Mouse (Mus musculus) layer of hippocampus, postnatal 25 days (tissue): ENCODE results near the gene Uqcc1. TPM values are rescaled to one million over a fixed set of nuclear protein-coding genes. Genes with fewer than 3 reads are reported as not detected.

Experiments used
- DNase-seq, 2 experiments: peaks; one replicate each; pipeline ENCODE4 v3.0.0; 2022; ENCODE audit warnings: mixed read lengths in 2 of 2, low spot score in 1 of 2; ENCODE audit errors: extremely low spot score in 1 of 2
- total RNA-seq, 2 experiments: library from RNA; stranded (reverse); gene quantifications; 2 replicates each; pipeline ENCODE4 v1.2.3; 2021

Uqcc1 gene
- total RNA-seq, 2 experiments from 2014 or later = 60.8 to 74.1 TPM

GRCm38 (mm10) chr2:155818596-155819391 is 111.3 kb downstream of the Uqcc1 start:
- DNase-seq = peak; percentile 86 to 89

- DNase-seq = peak in 1 of 2 experiments; percentile 27
Observed at GRCm38 (mm10) chr2:155817301-155818245, 112.5 kb downstream of the Uqcc1 start.

- no peak for DNase-seq
Observed at GRCm38 (mm10) chr2:155816179-155816578, 113.9 kb downstream of the Uqcc1 start.

GRCm38 (mm10) chr2:155814829-155815228 is 115.3 kb downstream of the Uqcc1 start:
- no peak for DNase-seq

DNA sequence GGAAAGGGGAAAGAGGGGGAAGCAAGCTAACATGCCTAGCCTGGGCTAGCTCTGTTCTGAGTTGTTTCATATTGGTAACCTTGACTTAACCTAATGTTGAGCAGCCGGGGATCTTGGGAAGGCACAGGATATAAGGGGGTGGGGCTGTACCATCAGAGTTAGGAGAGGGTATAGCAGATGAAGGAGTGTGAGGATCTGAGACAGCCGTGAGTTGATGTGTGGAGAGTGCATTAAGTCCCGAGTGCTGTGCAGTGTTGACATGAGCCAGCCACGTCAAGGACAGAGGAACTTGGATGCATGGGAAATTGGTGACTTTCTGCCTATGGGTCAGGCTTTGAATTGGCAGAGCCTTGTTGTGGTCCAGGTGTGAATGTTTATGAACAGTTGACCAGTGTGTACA is 117.5 kb downstream of the Uqcc1 start:
- no peak for DNase-seq

DNA sequence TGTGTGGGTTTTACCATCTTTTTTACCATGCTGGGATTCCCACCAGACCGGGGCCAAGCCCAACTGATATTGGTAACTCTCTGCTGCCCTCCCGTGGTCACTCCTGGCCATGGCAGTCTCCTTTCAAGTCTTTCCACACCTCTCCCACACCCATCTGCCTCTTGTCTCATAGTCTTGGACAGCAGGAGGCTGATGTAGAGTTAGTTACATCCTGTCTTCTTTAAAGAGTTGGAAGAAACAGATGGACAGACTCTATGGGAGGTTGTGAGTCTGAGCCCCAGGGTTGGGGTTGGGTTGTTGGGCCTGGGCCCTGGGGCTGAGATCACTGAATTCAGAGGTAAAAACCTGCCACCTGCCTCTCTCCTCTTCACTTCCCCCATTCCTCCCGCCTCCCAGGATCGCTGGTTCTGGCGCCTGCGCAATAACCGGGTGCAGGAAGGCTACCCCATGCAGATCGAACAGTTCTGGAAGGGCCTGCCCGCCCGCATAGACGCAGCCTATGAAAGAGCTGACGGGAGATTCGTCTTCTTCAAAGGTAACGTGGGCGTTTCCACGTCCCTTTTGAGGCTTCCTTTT is 118.2 kb downstream of the Uqcc1 start:
- DNase-seq = peak; percentile 79 to 94

DNA sequence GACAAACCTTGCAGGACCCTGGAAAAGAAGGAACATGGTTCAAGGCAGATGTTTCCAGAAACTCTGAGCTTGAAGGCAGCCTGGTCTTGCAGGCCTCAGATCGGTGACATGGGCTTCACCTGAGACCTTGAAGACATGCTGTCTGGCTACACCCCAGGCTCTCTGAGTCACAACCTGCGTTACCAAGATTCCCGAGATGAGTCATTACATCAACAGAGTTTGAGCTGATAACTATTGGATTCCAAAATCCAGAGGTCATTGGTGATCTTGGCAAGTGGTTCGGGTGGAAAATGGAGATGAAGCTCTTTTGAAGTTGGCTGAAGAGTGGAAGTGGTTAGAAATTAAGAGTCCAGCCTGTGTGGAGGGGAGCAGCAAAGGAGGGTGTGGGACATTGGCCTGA is 120.5 kb downstream of the Uqcc1 start:
- DNase-seq = no peak

DNA sequence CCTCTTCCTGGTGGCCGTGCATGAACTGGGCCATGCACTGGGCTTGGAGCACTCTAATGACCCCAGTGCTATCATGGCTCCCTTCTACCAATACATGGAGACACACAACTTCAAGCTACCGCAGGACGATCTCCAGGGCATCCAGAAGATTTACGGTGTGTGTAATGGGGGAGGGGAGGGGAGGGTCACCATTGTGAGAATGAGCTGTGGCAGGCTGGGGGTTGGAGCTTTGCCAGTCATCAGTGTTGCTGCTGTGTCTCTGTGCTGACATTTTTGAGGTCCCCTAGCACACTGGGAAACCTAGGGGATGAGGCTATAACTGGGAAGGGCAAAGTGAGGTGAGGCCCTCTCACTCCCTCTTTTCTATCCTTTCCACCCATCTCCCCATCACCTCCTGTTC is 122.7 kb downstream of the Uqcc1 start:
- no peak for DNase-seq

DNA sequence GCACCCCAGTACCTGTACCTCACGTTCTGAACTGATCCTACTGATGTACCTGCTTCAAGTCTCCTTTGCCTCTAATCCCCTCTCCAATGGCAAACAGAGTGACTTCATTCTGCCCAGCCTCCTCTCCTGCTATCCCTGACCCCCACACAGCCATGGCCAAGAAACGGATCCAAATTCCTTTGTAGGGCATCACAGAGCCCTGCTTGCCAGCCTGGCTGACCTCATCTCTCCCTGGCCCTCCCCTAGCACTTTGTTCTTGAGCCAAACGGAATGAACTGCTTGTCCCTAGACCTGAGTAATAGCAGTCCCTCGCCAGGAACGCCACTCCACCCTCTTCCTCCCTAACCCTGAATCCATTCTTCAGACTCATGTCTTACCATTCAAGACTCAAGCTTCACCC is 123.6 kb downstream of the Uqcc1 start:
- no peak for DNase-seq

- no peak for DNase-seq
Observed at GRCm38 (mm10) chr2:155805925-155806255, 124.2 kb downstream of the Uqcc1 start.

GRCm38 (mm10) chr2:155805231-155805924 is 124.7 kb downstream of the Uqcc1 start:
- DNase-seq = no peak

DNA sequence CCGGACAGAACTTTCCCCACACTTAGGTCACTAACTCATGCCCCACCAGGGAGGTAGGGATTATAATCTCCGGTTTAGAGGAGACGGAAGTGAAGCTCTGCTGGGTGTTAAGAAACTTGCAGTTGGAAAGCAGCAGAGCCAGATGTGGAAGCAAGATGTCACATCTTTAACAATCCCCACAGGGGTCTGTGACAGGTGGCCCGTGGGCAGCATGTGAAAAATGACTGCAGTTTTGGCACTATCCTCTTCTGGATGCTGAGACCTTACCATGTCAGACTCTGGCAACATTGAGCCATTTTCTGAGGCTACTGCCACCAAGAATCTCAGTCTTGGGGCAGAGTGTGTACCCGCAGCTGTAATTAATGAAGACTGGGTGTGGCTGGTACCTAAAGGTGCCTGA is 126.1 kb downstream of the Uqcc1 start:
- no peak for DNase-seq

DNA sequence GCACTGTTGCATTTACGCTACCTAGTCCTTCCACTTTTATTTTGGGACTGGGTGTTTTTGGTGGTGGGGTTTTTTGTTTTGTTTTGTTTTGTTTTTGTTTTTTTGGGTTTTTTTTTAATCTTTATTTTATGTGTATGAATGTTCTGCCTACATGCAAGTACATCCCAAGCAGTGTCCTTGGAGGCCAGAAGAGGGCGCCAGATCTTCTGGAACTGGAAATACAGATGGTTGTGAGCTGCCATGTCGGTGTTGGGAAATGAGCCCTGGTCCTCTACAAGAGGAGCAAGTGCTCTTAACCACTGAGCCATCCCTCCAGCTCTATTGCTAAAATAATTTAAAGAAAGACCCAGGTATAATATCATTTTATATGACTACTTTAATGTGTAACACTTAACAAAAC is 127.3 kb downstream of the Uqcc1 start:
- no peak for DNase-seq

- no peak for DNase-seq
Observed at GRCm38 (mm10) chr2:155798613-155799012, 131.5 kb downstream of the Uqcc1 start.

Other genes with a start within 250 kb of the Uqcc1 start
- gene Trpc4ap, start 237.9 kb downstream of the Uqcc1 start, total RNA-seq = 100 to 1,000 TPM; 161 to 163 TPM
- 10 to 100 TPM; 19.8 to 22.9 TPM for gene Edem2, start 200.8 kb downstream of the Uqcc1 start, total RNA-seq
- gene Gm17581, start 194.4 kb downstream of the Uqcc1 start, total RNA-seq = not detected
- gene Procr, start 179.2 kb downstream of the Uqcc1 start, total RNA-seq = under 1 TPM; 0.71 to 0.96 TPM
- 10 to 100 TPM; 43.5 to 43.6 TPM for gene Mmp24, start 155.0 kb downstream of the Uqcc1 start, total RNA-seq
- 10 to 100 TPM; 52.8 to 60.0 TPM for gene BC029722, start 110.9 kb downstream of the Uqcc1 start, total RNA-seq
- 10 to 100 TPM; 59.0 to 75.7 TPM for gene Eif6, start 103.4 kb downstream of the Uqcc1 start, total RNA-seq
- gene Fam83c, start 95.5 kb downstream of the Uqcc1 start, total RNA-seq = not detected
- gene Gm15557, start 10.4 kb upstream of the Uqcc1 start, total RNA-seq = not detected
- under 1 TPM in 1 of 2 experiments, not detected in 1; 0.10 TPM for gene Gdf5, start 15.1 kb upstream of the Uqcc1 start, total RNA-seq
- 10 to 100 TPM; 14.3 to 18.9 TPM for gene Cep250, start 26.1 kb upstream of the Uqcc1 start, total RNA-seq
- 1 to 10 TPM; 1.8 to 2.6 TPM for gene 6430550D23Rik, start 77.7 kb upstream of the Uqcc1 start, total RNA-seq
- 100 to 1,000 TPM; 174 to 223 TPM for gene Ergic3, start 77.7 kb upstream of the Uqcc1 start, total RNA-seq
- gene Fer1l4, start 122.6 kb upstream of the Uqcc1 start, total RNA-seq = not detected
- 1 to 10 TPM; 3.9 to 4.2 TPM for gene Spag4, start 134.9 kb upstream of the Uqcc1 start, total RNA-seq
- 10 to 100 TPM; 26.8 to 30.4 TPM for gene Cpne1, start 181.7 kb upstream of the Uqcc1 start, total RNA-seq
- gene Rbm12, start 181.7 kb upstream of the Uqcc1 start, total RNA-seq = 10 to 100 TPM; 28.9 to 30.6 TPM
- gene Gm28036, start 196.8 kb upstream of the Uqcc1 start, total RNA-seq = 10 to 100 TPM; 21.3 to 24.4 TPM
- 100 to 1,000 TPM; 156 to 190 TPM for gene Romo1, start 213.7 kb upstream of the Uqcc1 start, total RNA-seq
- gene Nfs1, start 213.9 kb upstream of the Uqcc1 start, total RNA-seq = 10 to 100 TPM; 45.6 to 47.4 TPM
- 100 to 1,000 TPM; 275 to 354 TPM for gene Rbm39, start 249.9 kb upstream of the Uqcc1 start, total RNA-seq